Mouse (Mus musculus) kidney, postnatal 0 days (tissue): Measurements from ENCODE around the gene Casp4. TPM values are rescaled to one million over a fixed set of nuclear protein-coding genes. Genes with fewer than 3 reads are reported as not detected.

Experiments used
- ATAC-seq: fragments of 200-750 bp; cut with Nextera tagmentation; replicated peaks from 2 replicates; pipeline ENCODE4 v1.8.0; 2017; ENCODE audit warnings: low read depth, moderate number of reproducible peaks, moderate TSS enrichment, moderate library complexity; ENCODE audit not compliant: low FRiP score
- DNase-seq: peaks from one replicate; pipeline ENCODE4 v3.0.0-alpha.2; 2016; ENCODE audit warnings: low spot score
- H3K27ac ChIP-seq: fragments of 300-500 bp; sonication (generic); 2 replicates; pipeline ENCODE4 v1.5.1; 2014; ENCODE audit warnings: mild to moderate bottlenecking
- H3K27me3 ChIP-seq: fragments of 300-500 bp; sonication (generic); 2 replicates; pipeline ENCODE4 v1.6.1; 2014; ENCODE audit warnings: low read length, mixed read lengths; ENCODE audit not compliant: insufficient read depth
- H3K36me3 ChIP-seq: fragments of 300-500 bp; sonication (generic); 2 replicates; pipeline ENCODE4 v1.6.1; 2014; ENCODE audit warnings: low read length, mixed read lengths; ENCODE audit not compliant: insufficient read depth
- H3K4me1 ChIP-seq: fragments of 300-500 bp; sonication (generic); replicated peaks from 2 replicates; pipeline ENCODE4 v1.6.1; 2014; ENCODE audit warnings: antibody characterized with exemption, low read length, mixed read lengths; ENCODE audit not compliant: insufficient read depth
- H3K4me2 ChIP-seq: fragments of 300-500 bp; sonication (generic); 2 replicates; pipeline ENCODE4 v1.6.1; 2014; ENCODE audit warnings: mild to moderate bottlenecking, low read length, moderate library complexity, mixed read lengths
- H3K4me3 ChIP-seq: fragments of 300-500 bp; sonication (generic); replicated peaks from 2 replicates; pipeline ENCODE4 v1.5.1; 2014; ENCODE audit warnings: low read depth, low read length
- H3K9ac ChIP-seq: fragments of 300-500 bp; sonication (generic); 2 replicates; pipeline ENCODE4 v1.6.1; 2014; ENCODE audit warnings: low read depth, low read length
- H3K9me3 ChIP-seq: fragments of 300-500 bp; sonication (generic); replicated peaks from 2 replicates; pipeline ENCODE4 v1.6.1; 2016; ENCODE audit warnings: low read length, inconsistent platforms, mixed read lengths
- CTCF ChIP-seq: IDR thresholded peaks from 2 replicates; pipeline ENCODE4 v1.5.1; 2016; ENCODE audit warnings: antibody characterized with exemption, low read depth, mild to moderate bottlenecking, moderate library complexity
- polyA plus RNA-seq: library from polyadenylated mRNA; unstranded; fragments of >200 nt; fragmentation: Nextera tagmentation; extraction: Ambion mirVana; gene quantifications from 2 replicates; pipeline ENCODE4 v1.2.1, GENCODE M21; 2015

The Casp4 gene
- polyA plus RNA-seq, 1 experiment from 2014 or later, result 6.5 TPM

GRCm38 (mm10) chr9:5356801-5357200 lies 48.2 kb downstream of the Casp4 start:
- ATAC-seq (no peak), DNase-seq (no peak)
- no peak overlapping the region for H3K9ac ChIP-seq
- H3K4me2 ChIP-seq, result no peak overlapping the region
- H3K27me3 ChIP-seq, result no peaks in the 10 kb centered on the region
- no peaks in the 10 kb centered on the region for H3K36me3 ChIP-seq
- no peak overlapping the region for H3K4me3 ChIP-seq
- no peaks in the 10 kb centered on the region for H3K9me3 ChIP-seq
- H3K4me1 ChIP-seq, result no peaks in the 10 kb centered on the region
- no peak overlapping the region for H3K27ac ChIP-seq
- no peak for TF ChIP-seq CTCF

Other genes with a start within 250 kb of the Casp4 start
- gene Casp1, start 10.3 kb upstream of the Casp4 start, polyA plus RNA-seq, result 0.62 and 0.85 TPM in 2 replicates
- gene Casp12, start 36.6 kb downstream of the Casp4 start, polyA plus RNA-seq, result 8.1 and 8.2 TPM in 2 replicates